Mouse (Mus musculus): ENCODE results near the gene Bpifc. TPM values are rescaled to one million over a fixed set of nuclear protein-coding genes. Genes with fewer than 3 reads are reported as not detected.

The Bpifc gene
- total and polyA plus RNA-seq, 2 experiments from 2014 or later: not detected

DNA sequence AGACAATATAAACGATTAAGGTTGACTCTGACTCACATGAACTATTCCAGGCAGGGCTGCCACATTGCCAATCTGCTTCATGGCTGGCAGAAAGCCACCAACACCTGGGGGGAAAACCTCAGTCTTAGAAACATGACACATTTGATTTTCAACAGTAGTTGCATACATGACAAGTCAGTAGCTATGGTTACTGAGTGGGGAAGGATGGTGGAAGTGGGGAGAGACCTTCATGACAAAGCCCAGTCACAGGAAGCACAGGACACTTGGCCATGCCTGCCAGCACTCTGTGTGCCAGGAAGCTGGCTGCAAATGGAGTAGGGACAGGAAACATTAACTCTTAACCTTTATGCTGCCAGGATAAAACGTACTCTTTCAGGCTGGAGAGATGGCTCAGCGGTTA is 58.3 kb downstream of the Bpifc start:
- Histone ChIP-seq H3K9ac (replicated peaks; ENCODE audit: low read depth, low read length) (no peak overlapping the region), H3K4me2 (ENCODE audit: low read depth, low read length) (no peak overlapping the region), H3K9me3 (replicated peaks; ENCODE audit: control insufficient read depth, low read length) (no peaks in the 10 kb centered on the region), H3K27ac (ENCODE audit: low read depth) (no peak overlapping the region), H3K27me3 (ENCODE audit: control insufficient read depth, insufficient read depth, low read length) (no peaks in the 10 kb centered on the region), H3K36me3 (replicated peaks; ENCODE audit: control insufficient read depth, insufficient read depth, low read length) (peaks cover 53% of the 10 kb centered on the region), H3K4me3 (ENCODE audit: low read depth, low read length) (no peak overlapping the region), H3K4me1 (ENCODE audit: control insufficient read depth, insufficient read depth) (peaks cover 4% of the 10 kb centered on the region; the same call in 1 of the 2 replicates)
- ATAC-seq (ENCODE audit: insufficient read depth, low read depth) (no peak; the same call in 1 of the 2 replicates), DNase-seq (ENCODE audit: low spot score) (no peak)
- no peak for TF ChIP-seq CTCF (IDR thresholded peaks at IDR 0.05; ENCODE audit: low read depth)
- no peak for TF ChIP-seq EP300 (IDR thresholded peaks at IDR 0.05; ENCODE audit: low read depth)
- 63% methylated on average over 3 of the region's 3 CpGs for WGBS

- WGBS: 76% methylated on average over 6 of the region's 6 CpGs
- Histone ChIP-seq H3K9me3 (replicated peaks; ENCODE audit: control insufficient read depth, low read length) (no peaks in the 10 kb centered on the region), H3K4me1 (ENCODE audit: control insufficient read depth, insufficient read depth) (peaks cover 4% of the 10 kb centered on the region; the same call in 1 of the 2 replicates), H3K27me3 (ENCODE audit: control insufficient read depth, insufficient read depth, low read length) (no peaks in the 10 kb centered on the region), H3K36me3 (replicated peaks; ENCODE audit: control insufficient read depth, insufficient read depth, low read length) (peaks cover 63% of the 10 kb centered on the region), H3K4me3 (ENCODE audit: low read depth, low read length) (no peak overlapping the region), H3K4me2 (ENCODE audit: low read depth, low read length) (no peak overlapping the region), H3K27ac (ENCODE audit: low read depth) (no peak overlapping the region), H3K9ac (replicated peaks; ENCODE audit: low read depth, low read length) (no peak overlapping the region)
- ATAC-seq (ENCODE audit: insufficient read depth, low read depth) (no peak), DNase-seq (ENCODE audit: low spot score) (no peak)
- TF ChIP-seq CTCF (IDR thresholded peaks at IDR 0.05; ENCODE audit: low read depth): no peak
- TF ChIP-seq EP300 (IDR thresholded peaks at IDR 0.05; ENCODE audit: low read depth): no peak
These were observed 59.8 kb downstream of the Bpifc start for GRCm38 (mm10) chr10:85951765-85952443.

GRCm38 (mm10) chr10:85948483-85949196 is 63.1 kb downstream of the Bpifc start:
- Histone ChIP-seq H3K27me3 (ENCODE audit: control insufficient read depth, insufficient read depth, low read length) (no peaks in the 10 kb centered on the region), H3K4me2 (ENCODE audit: low read depth, low read length) (no peak overlapping the region), H3K4me1 (ENCODE audit: control insufficient read depth, insufficient read depth) (no peaks in the 10 kb centered on the region), H3K9ac (replicated peaks; ENCODE audit: low read depth, low read length) (no peak overlapping the region), H3K4me3 (ENCODE audit: low read depth, low read length) (no peak overlapping the region), H3K9me3 (replicated peaks; ENCODE audit: control insufficient read depth, low read length) (no peaks in the 10 kb centered on the region), H3K36me3 (replicated peaks; ENCODE audit: control insufficient read depth, insufficient read depth, low read length) (peaks cover 82% of the 10 kb centered on the region), H3K27ac (ENCODE audit: low read depth) (no peak overlapping the region)
- 95% methylated on average over 8 of the region's 8 CpGs for WGBS
- DNase-seq (ENCODE audit: low spot score) (no peak), ATAC-seq (ENCODE audit: insufficient read depth, low read depth) (no peak)
- no peak for TF ChIP-seq EP300 (IDR thresholded peaks at IDR 0.05; ENCODE audit: low read depth)
- no peak for TF ChIP-seq CTCF (IDR thresholded peaks at IDR 0.05; ENCODE audit: low read depth)

- WGBS: 92% methylated on average over 6 of the region's 6 CpGs
- Histone ChIP-seq H3K27ac (ENCODE audit: low read depth) (no peak overlapping the region), H3K4me2 (ENCODE audit: low read depth, low read length) (no peak overlapping the region), H3K4me3 (ENCODE audit: low read depth, low read length) (no peak overlapping the region), H3K36me3 (replicated peaks; ENCODE audit: control insufficient read depth, insufficient read depth, low read length) (peaks cover 52% of the 10 kb centered on the region), H3K27me3 (ENCODE audit: control insufficient read depth, insufficient read depth, low read length) (no peaks in the 10 kb centered on the region), H3K9me3 (replicated peaks; ENCODE audit: control insufficient read depth, low read length) (no peaks in the 10 kb centered on the region), H3K9ac (replicated peaks; ENCODE audit: low read depth, low read length) (no peak overlapping the region), H3K4me1 (ENCODE audit: control insufficient read depth, insufficient read depth) (no peaks in the 10 kb centered on the region)
- no peak for TF ChIP-seq EP300 (IDR thresholded peaks at IDR 0.05; ENCODE audit: low read depth)
- TF ChIP-seq CTCF (IDR thresholded peaks at IDR 0.05; ENCODE audit: low read depth): no peak
- ATAC-seq (ENCODE audit: insufficient read depth, low read depth) (no peak), DNase-seq (ENCODE audit: low spot score) (no peak)
These were observed 75.3 kb downstream of the Bpifc start for GRCm38 (mm10) chr10:85936280-85936965.

GRCm38 (mm10) chr10:85929962-85930361 is 81.7 kb downstream of the Bpifc start:
- TF ChIP-seq EP300 (IDR thresholded peaks at IDR 0.05; ENCODE audit: low read depth) (no peak), CTCF (IDR thresholded peaks at IDR 0.05; ENCODE audit: low read depth) (no peak)
- peaks cover 20% of the 10 kb centered on the region for H3K27me3 ChIP-seq (ENCODE audit: control insufficient read depth, insufficient read depth, low read length)
- H3K4me2 ChIP-seq (ENCODE audit: low read depth, low read length): no peak overlapping the region
- no peaks in the 10 kb centered on the region for H3K36me3 ChIP-seq (replicated peaks; ENCODE audit: control insufficient read depth, insufficient read depth, low read length)
- H3K27ac ChIP-seq (ENCODE audit: low read depth): no peak overlapping the region
- no peak overlapping the region for H3K9ac ChIP-seq (replicated peaks; ENCODE audit: low read depth, low read length)
- DNase-seq (ENCODE audit: low spot score) (no peak), ATAC-seq (ENCODE audit: insufficient read depth, low read depth) (no peak)
- H3K4me3 ChIP-seq (ENCODE audit: low read depth, low read length): no peak overlapping the region
- 88% methylated on average over 11 of the region's 11 CpGs for WGBS
- no peaks in the 10 kb centered on the region for H3K9me3 ChIP-seq (replicated peaks; ENCODE audit: control insufficient read depth, low read length)
- peaks cover 12% of the 10 kb centered on the region; the same call in 1 of the 2 replicates for H3K4me1 ChIP-seq (ENCODE audit: control insufficient read depth, insufficient read depth)
